Mouse (Mus musculus) embryonic facial prominence, embryonic 14.5 days (tissue): Measurements from ENCODE around the gene Dpp10. TPM values are rescaled to one million over a fixed set of nuclear protein-coding genes. Genes with fewer than 3 reads are reported as not detected.

ENCODE experiments used
- ATAC-seq: fragments of 200-750 bp; cut with Nextera tagmentation; 2 replicates; pipeline ENCODE4 v1.8.0; 2017; ENCODE audit warnings: low read depth, moderate number of reproducible peaks, moderate TSS enrichment
- DNase-seq: peaks from one replicate; pipeline ENCODE4 v3.0.0-alpha.2; 2015; ENCODE audit warnings: low spot score
- H3K27ac ChIP-seq: fragments of 300-500 bp; sonication (generic); replicated peaks from 2 replicates; pipeline ENCODE4 v1.5.1; 2014; ENCODE audit warnings: low read depth, mild to moderate bottlenecking, low read length, moderate library complexity
- H3K27me3 ChIP-seq: fragments of 300-500 bp; sonication (generic); replicated peaks from 2 replicates; pipeline ENCODE4 v1.6.1; 2014; ENCODE audit warnings: low read length; ENCODE audit not compliant: control insufficient read depth, insufficient read depth
- H3K36me3 ChIP-seq: fragments of 300-500 bp; sonication (generic); 2 replicates; pipeline ENCODE4 v1.6.1; 2014; ENCODE audit warnings: low read length, mixed read lengths; ENCODE audit not compliant: control insufficient read depth, insufficient read depth
- H3K4me1 ChIP-seq: fragments of 300-500 bp; sonication (generic); 2 replicates; pipeline ENCODE4 v1.6.1; 2014; ENCODE audit warnings: antibody characterized with exemption, low read length; ENCODE audit not compliant: control insufficient read depth, insufficient read depth
- H3K4me2 ChIP-seq: fragments of 300-500 bp; sonication (generic); 2 replicates; pipeline ENCODE4 v1.6.1; 2014; ENCODE audit warnings: low read depth, mild to moderate bottlenecking, low read length, moderate library complexity, mixed read lengths
- H3K4me3 ChIP-seq: fragments of 300-500 bp; sonication (generic); 2 replicates; pipeline ENCODE4 v1.5.1; 2014; ENCODE audit warnings: low read depth, mild to moderate bottlenecking, low read length
- H3K9ac ChIP-seq: fragments of 300-500 bp; sonication (generic); 2 replicates; pipeline ENCODE4 v1.6.1; 2014; ENCODE audit warnings: low read depth, mild to moderate bottlenecking, low read length, moderate library complexity, mixed read lengths
- H3K9me3 ChIP-seq: fragments of 300-500 bp; sonication (generic); 2 replicates; pipeline ENCODE4 v1.6.1; 2016; ENCODE audit warnings: low read length; ENCODE audit not compliant: control insufficient read depth
- WGBS: fragments of 180-500 bp; shearing (Covaris S2); extraction: QIAGEN DNeasy Blood & Tissue Kit; methylation state at CpG from one replicate; pipeline ENCODE4 v1.1.7; 2014; 5-methylcytosine and 5-hydroxymethylcytosine counted together
- polyA plus RNA-seq: library from polyadenylated mRNA; unstranded; fragments of >200 nt; fragmentation: Nextera tagmentation; extraction: Ambion mirVana; gene quantifications from 2 replicates; pipeline ENCODE4 v1.2.1, GENCODE M21; 2014

Dpp10 gene
- polyA plus RNA-seq, 1 experiment from 2014 or later = 0.90 TPM

- H3K36me3 ChIP-seq = no peaks in the 10 kb centered on the region
- ATAC-seq = no peak
- WGBS = 79% methylated on average over 2 of the region's 2 CpGs
Measured at GRCm38 (mm10) chr1:124031968-124032367, 13.4 kb downstream of the Dpp10 start.

GRCm38 (mm10) chr1:124002797-124003196 is 42.6 kb downstream of the Dpp10 start:
- H3K27ac ChIP-seq = no peak overlapping the region
- 63% methylated on average over 6 of the region's 6 CpGs for WGBS
- H3K27me3 ChIP-seq = no peaks in the 10 kb centered on the region
- H3K4me2 ChIP-seq = no peak overlapping the region
- H3K36me3 ChIP-seq = no peaks in the 10 kb centered on the region
- no peaks in the 10 kb centered on the region for H3K4me1 ChIP-seq
- H3K9ac ChIP-seq = no peak overlapping the region
- no peak overlapping the region for H3K4me3 ChIP-seq
- no peaks in the 10 kb centered on the region for H3K9me3 ChIP-seq
- no peak for ATAC-seq
- peak; percentile 40 for DNase-seq

More at GRCm38 (mm10) chr1:124031968-124032367, 13.4 kb downstream of the Dpp10 start:
- Histone ChIP-seq H3K4me1 (no peaks in the 10 kb centered on the region), H3K4me3 (no peak overlapping the region), H3K9ac (no peak overlapping the region), H3K27ac (no peak overlapping the region), H3K9me3 (no peaks in the 10 kb centered on the region), H3K4me2 (no peak overlapping the region), H3K27me3 (no peaks in the 10 kb centered on the region)
- DNase-seq = no peak

- H3K4me2 ChIP-seq = no peak overlapping the region
- H3K27me3 ChIP-seq = no peaks in the 10 kb centered on the region
- H3K9ac ChIP-seq = no peak overlapping the region
- H3K4me1 ChIP-seq = no peaks in the 10 kb centered on the region
- H3K4me3 ChIP-seq = no peak overlapping the region
- DNase-seq (peak; percentile 14), ATAC-seq (no peak)
- H3K36me3 ChIP-seq = no peaks in the 10 kb centered on the region
- 66% methylated on average over 3 of the region's 3 CpGs for WGBS
- no peaks in the 10 kb centered on the region for H3K9me3 ChIP-seq
- no peak overlapping the region for H3K27ac ChIP-seq
Measured at GRCm38 (mm10) chr1:123995780-123996179, 49.6 kb downstream of the Dpp10 start.

- H3K9me3 ChIP-seq = no peaks in the 10 kb centered on the region
- WGBS = 71% methylated on average over 2 of the region's 2 CpGs
- no peak overlapping the region for H3K4me3 ChIP-seq
- ATAC-seq (no peak), DNase-seq (no peak)
- H3K36me3 ChIP-seq = no peaks in the 10 kb centered on the region
- H3K4me1 ChIP-seq = no peaks in the 10 kb centered on the region
- H3K27ac ChIP-seq = no peak overlapping the region
- H3K27me3 ChIP-seq = no peaks in the 10 kb centered on the region
- no peak overlapping the region for H3K9ac ChIP-seq
- H3K4me2 ChIP-seq = no peak overlapping the region
Measured at GRCm38 (mm10) chr1:123985324-123986024, 59.9 kb downstream of the Dpp10 start.

GRCm38 (mm10) chr1:123978597-123978996 is 66.8 kb downstream of the Dpp10 start:
- H3K9ac ChIP-seq = no peak overlapping the region

GRCm38 (mm10) chr1:123974621-123975020 is 70.7 kb downstream of the Dpp10 start:
- no peak overlapping the region for H3K4me3 ChIP-seq
- 26% methylated on average over 3 of the region's 3 CpGs for WGBS
- no peak overlapping the region for H3K9ac ChIP-seq
- H3K36me3 ChIP-seq = no peaks in the 10 kb centered on the region
- no peak overlapping the region for H3K27ac ChIP-seq
- no peak overlapping the region for H3K4me2 ChIP-seq
- no peaks in the 10 kb centered on the region for H3K9me3 ChIP-seq
- H3K4me1 ChIP-seq = no peaks in the 10 kb centered on the region
- peak; percentile 41 for DNase-seq
- no peak for ATAC-seq
- H3K27me3 ChIP-seq = no peaks in the 10 kb centered on the region

More at GRCm38 (mm10) chr1:123978597-123978996, 66.8 kb downstream of the Dpp10 start:
- no peaks in the 10 kb centered on the region for H3K9me3 ChIP-seq
- no peaks in the 10 kb centered on the region for H3K36me3 ChIP-seq
- DNase-seq (no peak), ATAC-seq (no peak)
- WGBS = 50% methylated on average over 1 of the region's 1 CpGs
- H3K27ac ChIP-seq = no peak overlapping the region
- no peak overlapping the region for H3K4me3 ChIP-seq
- H3K4me1 ChIP-seq = no peaks in the 10 kb centered on the region
- no peaks in the 10 kb centered on the region for H3K27me3 ChIP-seq
- no peak overlapping the region for H3K4me2 ChIP-seq

GRCm38 (mm10) chr1:123946149-123946548 is 99.2 kb downstream of the Dpp10 start:
- no peaks in the 10 kb centered on the region for H3K27me3 ChIP-seq
- no peak overlapping the region for H3K4me3 ChIP-seq
- WGBS = 71% methylated on average over 4 of the region's 4 CpGs
- H3K4me1 ChIP-seq = no peaks in the 10 kb centered on the region
- H3K9me3 ChIP-seq = no peaks in the 10 kb centered on the region
- DNase-seq (no peak), ATAC-seq (no peak)
- no peak overlapping the region for H3K9ac ChIP-seq
- H3K27ac ChIP-seq = no peak overlapping the region
- no peaks in the 10 kb centered on the region for H3K36me3 ChIP-seq
- no peak overlapping the region for H3K4me2 ChIP-seq

GRCm38 (mm10) chr1:123940826-123941225 is 104.5 kb downstream of the Dpp10 start:
- H3K9me3 ChIP-seq = no peaks in the 10 kb centered on the region
- no peaks in the 10 kb centered on the region for H3K36me3 ChIP-seq
- no peaks in the 10 kb centered on the region for H3K27me3 ChIP-seq
- ATAC-seq (no peak), DNase-seq (no peak)
- no peak overlapping the region for H3K4me3 ChIP-seq
- H3K27ac ChIP-seq = no peak overlapping the region
- no peaks in the 10 kb centered on the region for H3K4me1 ChIP-seq
- 97% methylated on average over 1 of the region's 1 CpGs for WGBS
- H3K4me2 ChIP-seq = no peak overlapping the region
- no peak overlapping the region for H3K9ac ChIP-seq
